Mouse (Mus musculus): ENCODE data around the gene Lamc2.
A peak's percentile ranks its signal among the peaks of the same experiment; 100 is the strongest.
"Not testable (repeated sequence)": the region's sequence is repeated elsewhere in the genome, so short reads cannot be mapped to it uniquely, and the experiment has no call there.

Gene Lamc2

DNA sequence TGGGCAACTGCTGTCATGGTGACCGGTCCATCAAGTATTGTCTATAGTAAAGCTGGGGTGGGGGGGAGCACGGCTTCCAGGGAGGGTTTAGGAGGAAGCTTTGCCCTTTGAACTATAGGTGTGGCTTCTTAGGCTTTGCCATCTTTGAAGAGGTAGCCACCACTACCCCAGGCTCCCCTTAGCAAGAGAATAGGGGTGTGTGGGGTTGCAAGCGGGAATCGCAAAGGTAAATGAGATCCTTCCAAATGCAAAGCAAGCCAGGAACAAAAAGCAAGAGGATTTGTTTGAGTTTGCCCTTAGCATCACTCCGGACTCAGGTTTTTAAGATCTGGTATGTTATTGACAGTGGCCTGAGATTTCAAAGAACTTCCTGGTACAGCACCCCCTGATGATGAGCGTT is 90.9 kb downstream of the Lamc2 start:
- DNase-seq (ENCODE audit: low spot score): no peak

DNA sequence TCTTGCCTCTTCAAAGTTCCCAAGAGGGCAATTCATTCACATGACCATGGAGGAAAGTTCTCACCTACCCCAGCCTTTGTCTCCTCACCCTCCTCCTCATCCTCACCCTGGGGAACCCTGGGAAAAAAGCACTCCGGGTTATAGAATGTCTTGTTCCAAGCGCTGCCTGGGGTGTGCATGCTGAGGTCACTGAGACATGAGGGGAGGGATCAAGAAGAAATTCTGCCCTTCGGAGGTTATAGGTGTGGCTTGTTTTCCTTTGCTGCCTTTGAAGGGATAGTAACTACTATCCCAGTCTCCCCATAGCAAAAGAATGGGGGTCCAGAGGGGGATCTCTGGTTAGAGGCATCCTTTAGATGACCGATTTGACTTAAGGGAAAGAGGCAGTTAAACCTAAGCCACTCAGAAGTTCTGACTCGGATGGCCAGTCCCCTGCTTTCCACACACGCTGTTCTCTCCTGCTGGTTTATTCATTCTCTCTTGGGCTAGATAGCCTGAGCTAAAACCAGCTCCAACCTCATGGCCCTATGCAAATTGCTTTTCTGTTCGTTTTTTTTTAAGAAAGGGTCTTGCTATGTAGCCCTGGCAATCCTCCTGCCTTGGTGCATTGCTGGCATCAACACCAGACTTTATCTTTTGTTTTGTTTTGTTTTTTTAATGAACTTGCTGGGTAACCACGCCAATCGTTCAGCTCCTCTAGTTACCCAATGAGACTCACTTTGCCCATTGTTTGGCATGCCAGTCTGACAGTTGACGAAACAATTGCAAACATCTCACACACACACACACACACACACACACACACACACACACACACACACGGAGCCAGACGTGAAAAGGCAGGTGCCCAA is 91.8 kb downstream of the Lamc2 start:
- DNase-seq (ENCODE audit: low spot score): no peak

DNA sequence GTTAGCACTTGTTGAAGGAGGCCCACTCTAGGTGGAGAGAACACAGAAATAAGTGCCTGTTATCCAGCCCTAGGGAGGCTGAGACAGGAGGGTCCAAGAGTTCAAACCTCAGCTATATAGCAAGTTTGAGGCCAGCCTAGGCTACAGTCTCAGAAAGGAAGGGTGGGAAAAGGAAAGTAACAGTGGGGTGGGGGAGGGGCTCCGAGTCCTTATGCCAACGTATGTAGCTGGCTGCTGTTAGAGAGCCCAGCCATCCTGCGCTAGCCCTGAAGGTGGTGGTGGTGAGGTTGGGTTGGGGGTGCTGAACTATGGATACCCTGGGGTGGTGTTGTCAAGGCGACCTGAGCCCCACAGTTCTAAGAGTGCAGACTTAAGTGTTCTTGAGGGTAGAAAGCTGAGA is 92.7 kb downstream of the Lamc2 start:
- DNase-seq (ENCODE audit: low spot score): no peak

- no peak for DNase-seq (ENCODE audit: low spot score)
These were observed 93.1 kb downstream of the Lamc2 start for GRCm38 (mm10) chr1:153093172-153093571.

GRCm38 (mm10) chr1:153092237-153092975 is 93.8 kb downstream of the Lamc2 start:
- peak; percentile 65 for DNase-seq (ENCODE audit: low spot score)

DNA sequence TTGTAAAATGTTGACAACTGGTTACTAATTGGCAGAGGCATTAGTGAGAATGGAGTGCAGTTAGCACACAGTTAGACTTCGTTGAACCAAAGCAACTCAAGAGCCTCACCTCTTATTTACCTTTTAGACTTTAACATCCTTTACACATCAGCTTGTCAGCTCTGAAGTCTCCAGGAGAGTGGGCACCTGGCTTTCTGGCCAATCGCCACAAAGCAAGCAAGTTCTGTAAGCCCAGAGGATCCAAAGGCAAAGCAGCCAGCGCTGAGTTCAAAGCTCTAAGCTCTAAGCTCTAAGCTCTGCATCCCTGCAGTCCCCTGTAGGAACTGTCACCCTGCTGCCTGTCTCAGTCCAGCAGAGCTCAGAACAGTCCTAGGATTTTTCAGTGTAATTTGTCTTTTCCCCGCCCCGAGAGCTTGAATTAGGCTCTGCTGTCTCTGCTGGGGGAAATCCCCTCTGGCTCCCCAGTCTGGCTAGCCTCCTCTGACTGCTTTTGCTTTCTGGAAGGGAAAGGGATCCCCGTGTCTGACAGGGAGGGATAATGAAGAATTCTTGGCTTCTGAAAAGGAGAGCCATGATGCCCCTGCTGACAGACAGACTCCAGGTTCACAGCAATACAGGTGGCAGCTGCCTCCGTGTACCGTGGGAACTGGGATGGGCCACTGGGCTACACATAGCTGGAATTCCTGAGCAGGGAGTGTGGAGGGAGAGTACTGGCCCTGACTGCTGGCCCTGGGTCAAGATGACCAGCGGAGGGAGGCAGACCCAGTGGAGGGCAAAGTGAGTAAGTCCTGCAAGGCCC is 94.6 kb downstream of the Lamc2 start:
- peak; percentile 61 for DNase-seq (ENCODE audit: low spot score)

- DNase-seq (ENCODE audit: low spot score): no peak
These were observed 95.4 kb downstream of the Lamc2 start for GRCm38 (mm10) chr1:153090807-153091206.

- no peak for DNase-seq (ENCODE audit: low spot score)
These were observed 96.2 kb downstream of the Lamc2 start for GRCm38 (mm10) chr1:153090081-153090480.

- no peak for DNase-seq (ENCODE audit: low spot score)
These were observed 98.5 kb downstream of the Lamc2 start for GRCm38 (mm10) chr1:153087771-153088170.

- no peak for DNase-seq (ENCODE audit: low spot score)
These were observed 101.0 kb downstream of the Lamc2 start for GRCm38 (mm10) chr1:153085198-153085597.

DNA sequence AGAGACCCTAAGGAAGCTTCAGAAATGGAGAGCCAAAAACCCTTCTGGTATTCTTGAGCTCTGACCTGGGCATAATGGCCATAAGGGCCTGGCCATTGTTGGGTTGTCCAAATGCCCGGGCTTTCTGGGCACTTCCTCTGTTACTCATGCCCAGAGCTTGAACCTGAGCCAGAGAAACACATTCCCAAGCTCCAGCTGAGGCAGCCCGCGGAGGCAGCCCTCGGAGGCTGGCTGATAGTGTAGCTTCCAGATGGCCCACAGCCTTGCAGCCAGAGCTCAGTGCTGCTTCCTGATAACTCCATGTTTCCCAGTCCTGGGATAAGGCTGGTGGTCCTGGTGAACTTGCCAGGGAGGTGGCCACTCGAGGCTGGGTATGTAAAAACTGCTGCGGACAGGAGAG is 102.1 kb downstream of the Lamc2 start:
- no peak for DNase-seq (ENCODE audit: low spot score)

- not testable (repeated sequence) for DNase-seq (ENCODE audit: low spot score)
These were observed 103.0 kb downstream of the Lamc2 start for GRCm38 (mm10) chr1:153083233-153083632.

DNA sequence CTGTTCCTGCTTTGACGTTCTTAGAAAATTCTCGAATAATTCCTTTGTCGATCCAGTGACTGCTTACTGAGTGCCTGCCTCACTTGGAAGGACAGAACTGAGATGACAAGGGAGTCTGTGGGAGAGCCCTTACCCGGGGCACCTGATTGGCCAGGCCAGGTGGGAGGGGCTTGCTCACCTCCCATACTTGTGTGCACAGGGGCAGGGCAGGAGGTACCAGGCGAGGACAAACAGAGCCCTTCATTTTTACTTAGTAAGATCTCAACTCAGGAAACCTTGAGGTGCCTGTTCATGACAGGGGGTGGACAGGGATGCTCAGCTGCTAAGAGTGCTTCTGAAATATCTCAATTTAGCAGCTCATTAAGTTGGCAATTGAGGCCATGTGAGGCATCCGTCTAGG is 110.3 kb downstream of the Lamc2 start:
- no peak for DNase-seq (ENCODE audit: low spot score)

DNA sequence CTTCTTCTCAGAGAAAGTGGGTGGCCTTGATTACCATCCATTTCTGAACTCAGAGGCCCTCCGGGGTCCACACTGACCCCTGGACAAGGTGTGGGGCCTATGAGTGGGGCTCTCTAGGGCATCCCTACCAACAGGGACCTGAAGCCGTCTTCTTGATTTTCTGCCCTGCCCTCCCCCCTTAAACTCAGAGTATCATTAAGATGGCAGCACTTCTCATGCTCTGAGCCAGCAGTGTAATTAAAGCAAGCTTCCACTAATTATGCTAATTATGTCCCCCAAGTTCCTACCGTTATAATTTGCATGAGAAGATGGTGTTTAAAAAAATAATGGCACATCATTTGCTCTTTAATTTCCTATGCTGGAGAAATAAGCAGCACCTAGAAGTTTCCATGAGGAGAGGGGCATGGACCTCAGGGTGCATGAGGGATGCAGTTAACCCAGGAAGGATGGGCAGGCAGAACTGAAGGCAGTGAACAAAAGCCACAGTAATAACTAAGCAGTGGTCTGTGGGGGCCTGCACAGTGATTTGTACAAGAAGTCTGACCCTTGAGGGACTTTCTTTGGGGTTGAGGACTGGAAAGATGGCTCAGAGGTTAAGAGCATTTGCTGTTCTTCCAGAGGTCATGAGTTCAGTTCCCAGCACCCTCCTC is 111.0 kb downstream of the Lamc2 start:
- DNase-seq (ENCODE audit: low spot score): no peak

GRCm38 (mm10) chr1:153073441-153073840 is 112.8 kb downstream of the Lamc2 start:
- no peak for DNase-seq (ENCODE audit: low spot score)

All from ovary, postnatal 36 days (tissue).